Mouse (Mus musculus): ENCODE results near the gene Pld6.

Pld6 gene

DNA sequence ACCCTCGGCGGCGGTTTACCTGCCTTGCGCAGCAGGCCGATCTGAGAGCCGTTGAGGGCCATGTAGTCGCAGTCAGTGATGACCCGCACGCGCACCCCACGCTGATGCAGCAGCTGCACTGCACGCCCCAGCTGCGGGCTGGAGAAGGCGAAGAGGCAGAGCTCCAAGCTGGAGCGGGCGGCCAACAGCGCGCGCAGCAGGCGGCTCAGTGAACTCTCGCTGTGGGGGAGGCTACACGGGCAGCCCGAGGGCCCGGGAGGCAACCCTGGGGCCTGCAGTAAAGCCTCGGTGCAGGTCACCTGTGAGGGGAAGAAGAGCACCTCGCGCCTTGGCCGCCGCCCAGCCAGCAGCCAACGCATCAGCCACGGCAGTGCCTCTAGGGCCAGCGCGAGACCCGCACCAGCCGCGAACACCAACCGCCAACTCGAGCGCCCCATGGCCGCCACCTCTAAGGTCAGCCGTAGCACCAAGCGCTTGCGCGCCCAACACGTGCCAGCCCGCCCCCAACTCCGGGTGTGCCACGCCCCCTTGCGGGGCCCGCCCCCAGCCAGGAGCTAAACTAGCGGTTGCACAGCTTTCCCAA, at the start of gene Pld6:
Pld6 (minus strand) TSS at position 447 of the 583 bp plus-strand sequence.
- no peak for DNase-seq (ENCODE audit: low read depth, low spot score)

DNA sequence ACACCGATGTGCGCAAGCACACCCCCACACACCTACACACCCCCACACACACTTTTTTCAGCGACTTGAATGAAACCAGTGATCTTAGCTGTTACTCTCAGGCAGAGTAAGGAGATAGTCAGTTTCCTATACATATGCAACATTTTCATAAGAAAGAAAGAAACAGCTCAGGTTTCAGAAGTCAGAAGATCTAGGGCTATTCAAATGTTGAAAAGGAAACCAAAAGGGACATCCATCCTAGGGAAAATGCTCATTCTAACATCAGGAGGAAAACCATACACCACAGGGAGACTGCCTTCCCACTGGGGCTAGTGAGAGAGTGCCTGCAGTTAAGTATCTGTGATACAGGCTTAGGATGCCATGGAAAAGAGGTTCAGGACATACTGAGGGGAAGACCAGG, 34.2 kb upstream of the Pld6 start:
- DNase-seq (ENCODE audit: low read depth, low spot score) = no peak

DNA sequence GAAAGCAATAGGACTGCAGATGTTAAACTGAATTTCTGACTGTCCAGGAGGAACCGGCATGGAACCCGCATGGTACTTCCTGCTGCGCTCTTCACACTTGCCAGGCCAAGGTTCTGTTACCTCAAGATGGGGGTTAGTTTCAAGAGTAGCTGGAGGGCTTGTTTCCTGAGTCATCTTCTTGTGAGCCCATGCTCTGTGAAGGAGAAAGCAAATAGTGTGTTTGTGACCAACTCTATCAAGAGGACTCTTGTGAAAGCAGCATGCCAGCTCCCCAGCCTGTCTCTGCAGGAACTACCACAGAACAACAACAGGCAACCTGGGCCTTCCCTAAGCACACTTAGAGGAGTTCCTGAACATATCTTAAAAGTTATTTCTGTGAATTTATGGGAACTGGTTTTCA, 30.5 kb upstream of the Pld6 start:
- no peak for DNase-seq (ENCODE audit: low read depth, low spot score)

DNA sequence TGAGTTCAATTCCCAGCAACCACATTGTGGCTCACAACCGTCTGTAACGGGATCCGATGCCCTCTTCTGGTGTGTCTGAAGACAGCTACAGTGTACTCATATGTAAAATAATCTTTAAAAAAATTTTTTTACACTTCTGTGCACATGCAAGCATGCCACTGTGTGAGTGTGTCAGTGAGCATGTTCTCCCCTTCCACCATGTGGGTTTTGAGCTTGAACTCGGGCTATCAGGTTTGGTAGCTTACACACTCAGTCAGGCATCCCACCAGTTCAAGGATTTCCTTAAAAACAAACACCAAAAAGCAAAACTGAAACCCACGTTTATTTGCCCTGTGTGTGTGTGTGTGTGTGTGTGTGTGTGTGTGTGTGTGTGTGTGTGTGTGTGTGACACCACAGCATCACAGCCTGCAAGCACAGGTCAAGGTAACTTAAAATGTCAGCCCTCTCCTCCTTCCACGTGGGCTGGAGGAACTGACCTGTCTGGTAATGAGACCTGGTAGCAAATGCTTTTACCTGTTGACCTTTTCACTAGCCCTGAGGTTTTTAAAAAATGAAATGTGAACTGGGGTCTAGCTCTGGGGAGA, 28.1 kb upstream of the Pld6 start:
- no peak for DNase-seq (ENCODE audit: low read depth, low spot score)

DNA sequence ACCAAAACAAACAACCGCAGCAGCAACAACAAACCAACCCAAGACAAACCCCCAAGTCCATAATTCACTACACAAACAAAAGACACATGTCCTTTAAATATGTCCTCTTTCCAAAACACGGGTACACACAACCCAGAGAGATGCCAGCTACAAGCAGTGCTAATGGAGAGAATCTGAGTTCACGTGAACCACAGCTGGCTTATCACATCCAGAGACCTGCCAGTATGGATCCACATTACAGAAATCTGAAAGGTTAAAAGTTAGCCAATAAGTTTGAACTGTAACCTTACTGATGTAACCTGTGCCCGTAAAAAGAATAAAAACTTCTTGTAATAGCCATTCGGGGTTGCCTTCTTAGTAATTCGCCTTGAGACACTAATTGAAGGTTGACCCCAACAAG, 27.5 kb upstream of the Pld6 start:
- no peak for DNase-seq (ENCODE audit: low read depth, low spot score)

DNA sequence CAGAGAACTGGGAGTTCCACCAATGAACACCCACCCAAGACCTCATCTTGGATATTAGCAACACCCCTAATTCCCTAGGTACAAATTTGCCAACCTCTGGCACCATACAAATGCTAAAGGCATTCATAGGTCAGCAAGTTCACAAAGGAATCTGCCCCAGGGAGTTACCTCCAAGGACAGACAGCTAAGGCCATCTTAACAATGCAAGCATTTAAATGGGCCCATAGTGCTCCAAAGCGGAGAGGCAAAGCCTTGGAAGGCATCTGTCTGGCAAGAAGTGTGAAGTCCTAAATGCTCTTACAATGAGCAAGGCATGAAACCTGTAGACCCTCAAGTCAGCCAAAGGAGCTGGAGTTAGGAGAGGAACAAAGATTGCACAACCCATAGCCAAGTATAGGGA, 26.9 kb upstream of the Pld6 start:
- no peak for DNase-seq (ENCODE audit: low read depth, low spot score)

DNA sequence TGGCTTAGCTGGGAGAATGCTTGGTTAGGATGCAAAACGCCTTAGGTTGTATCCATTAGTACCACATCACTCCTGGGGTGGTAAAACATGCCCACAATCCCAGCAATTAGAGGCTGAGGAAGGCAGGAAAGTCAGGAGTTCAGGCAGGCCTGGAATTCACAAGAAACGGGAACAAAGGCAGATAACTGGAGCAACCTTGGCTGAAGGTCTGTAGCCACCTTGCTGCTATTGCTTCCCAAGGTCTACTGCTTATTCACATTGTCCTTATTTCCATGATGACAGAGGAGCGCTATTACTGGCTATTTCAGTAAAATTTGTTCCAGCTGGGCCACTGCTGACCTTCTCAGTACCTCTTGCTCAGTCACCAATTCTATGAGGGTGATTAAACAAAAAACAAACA, 25.8 kb upstream of the Pld6 start:
- no peak for DNase-seq (ENCODE audit: low read depth, low spot score)

DNA sequence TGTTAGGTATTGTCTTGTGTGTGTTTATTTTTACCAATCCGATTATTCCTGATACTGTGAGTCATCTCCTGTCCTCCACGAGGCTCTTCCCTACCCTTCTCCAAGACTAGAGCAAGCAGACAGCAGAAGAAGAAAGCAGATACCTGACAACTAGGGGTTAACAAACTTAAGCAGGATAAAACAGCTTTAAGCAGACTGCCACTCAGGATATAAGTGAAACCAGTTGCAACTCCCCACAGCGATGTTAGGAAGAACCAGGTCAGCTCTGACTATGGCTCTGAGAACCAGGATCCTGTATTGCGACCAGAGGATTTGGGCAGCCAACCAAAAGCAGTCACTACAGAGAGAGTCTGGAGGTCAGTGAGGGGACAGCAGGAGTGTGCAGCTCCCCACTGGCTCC, 23.8 kb upstream of the Pld6 start:
- no peak for DNase-seq (ENCODE audit: low read depth, low spot score)

DNA sequence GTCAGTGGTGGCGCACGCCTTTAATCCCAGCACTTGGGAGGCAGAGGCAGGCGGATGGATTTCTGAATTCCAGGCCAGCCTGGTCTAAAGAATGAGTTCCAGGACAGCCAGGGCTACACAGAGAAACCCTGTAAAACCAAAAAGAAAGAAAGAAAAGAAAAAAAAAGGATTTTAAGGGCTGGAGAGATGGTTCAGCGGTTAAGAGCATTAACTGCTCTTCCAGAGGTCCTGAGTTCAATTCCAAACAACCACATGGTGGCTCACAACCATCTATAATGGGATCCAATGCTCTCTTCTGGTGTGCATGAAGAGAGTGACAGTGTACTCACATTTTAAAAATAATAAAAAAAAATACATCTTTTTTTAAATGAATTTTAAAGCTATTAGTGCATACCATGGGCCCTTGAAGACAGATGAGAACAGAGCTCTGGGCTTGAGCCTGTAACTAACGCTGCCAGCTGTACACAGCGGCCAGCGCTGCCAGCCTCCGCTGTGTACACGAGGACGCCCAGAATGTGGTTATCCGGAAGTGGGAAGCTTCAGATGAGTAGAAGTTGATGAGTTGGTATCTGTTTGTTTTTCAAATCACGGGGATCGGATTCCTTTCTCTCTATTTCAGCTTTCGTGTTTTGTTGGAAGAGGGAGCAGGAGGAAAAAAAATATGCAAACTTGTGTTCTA, 23.2 kb upstream of the Pld6 start:
- DNase-seq (ENCODE audit: low read depth, low spot score) = no peak

DNA sequence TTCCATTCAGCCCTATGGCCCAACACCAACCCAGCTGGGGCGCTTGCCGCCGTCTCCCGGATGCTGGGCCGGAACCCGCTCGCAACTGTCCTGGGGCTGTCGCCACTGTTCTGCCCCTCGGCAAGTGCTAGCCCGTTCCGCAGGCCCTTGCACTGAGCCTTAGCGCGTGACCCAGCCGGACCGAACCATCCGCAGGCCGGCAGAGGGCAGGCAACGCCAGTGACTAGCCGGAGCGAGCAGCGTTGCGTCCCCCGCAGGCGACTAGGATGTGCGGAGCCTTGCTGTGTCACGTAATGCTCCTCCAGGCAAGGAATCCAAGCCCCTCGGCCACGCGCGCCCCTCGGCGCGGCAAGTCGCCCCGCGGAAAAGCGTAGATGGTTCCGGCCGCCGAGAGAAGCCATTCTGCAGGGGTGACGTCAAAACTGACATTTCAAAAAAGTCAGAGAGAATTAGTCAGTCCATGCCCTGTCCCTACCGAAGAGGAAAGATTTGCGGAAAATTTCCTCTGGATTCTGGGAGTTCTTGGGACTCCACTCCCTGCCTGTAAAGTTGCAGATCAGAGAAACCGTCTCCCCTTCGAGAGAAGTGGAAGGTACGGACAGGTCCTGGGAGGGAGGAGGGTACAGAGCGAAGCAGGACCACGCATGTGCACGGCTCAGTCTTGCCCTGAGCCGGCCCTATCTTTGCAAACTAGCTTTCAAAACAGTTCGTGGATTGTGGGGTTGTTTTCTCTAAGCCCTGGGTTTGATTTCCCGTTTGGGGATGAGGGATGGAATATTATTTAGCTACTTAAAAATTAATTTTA, 22.4 kb upstream of the Pld6 start, which contains the start of gene Flcn:
Flcn (minus strand) TSS at position 347 of the 805 bp plus-strand sequence.
- DNase-seq (ENCODE audit: low read depth, low spot score) = peak; percentile 93

DNA sequence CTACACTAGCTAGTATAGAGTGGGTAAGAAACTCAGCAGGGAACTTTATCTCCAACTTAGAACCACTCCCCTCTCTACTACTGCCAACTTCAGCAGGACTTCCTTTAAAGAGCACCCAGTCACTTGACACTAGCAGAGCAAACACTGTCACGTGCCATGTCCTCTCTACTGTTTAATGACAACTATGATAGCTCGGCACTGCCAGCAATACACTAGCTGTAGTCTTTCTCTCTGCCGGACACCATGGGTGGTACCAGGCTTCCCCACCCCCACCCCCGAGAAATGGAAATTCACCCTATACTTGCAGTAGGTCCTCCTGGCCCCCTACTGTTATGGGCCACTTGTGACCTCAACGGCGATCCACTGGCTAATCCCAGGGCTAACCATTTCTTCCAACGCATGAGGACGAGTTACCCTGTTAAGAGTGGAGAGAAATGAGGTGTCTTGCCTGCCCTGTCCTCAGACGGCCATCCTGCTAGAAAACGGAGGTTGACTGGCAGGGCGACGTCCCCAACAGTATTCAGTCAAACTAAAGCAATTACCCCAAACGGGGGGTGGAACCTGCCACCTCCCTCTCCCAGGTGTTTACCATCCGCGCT, 21.7 kb upstream of the Pld6 start:
- no peak for DNase-seq (ENCODE audit: low read depth, low spot score)

DNA sequence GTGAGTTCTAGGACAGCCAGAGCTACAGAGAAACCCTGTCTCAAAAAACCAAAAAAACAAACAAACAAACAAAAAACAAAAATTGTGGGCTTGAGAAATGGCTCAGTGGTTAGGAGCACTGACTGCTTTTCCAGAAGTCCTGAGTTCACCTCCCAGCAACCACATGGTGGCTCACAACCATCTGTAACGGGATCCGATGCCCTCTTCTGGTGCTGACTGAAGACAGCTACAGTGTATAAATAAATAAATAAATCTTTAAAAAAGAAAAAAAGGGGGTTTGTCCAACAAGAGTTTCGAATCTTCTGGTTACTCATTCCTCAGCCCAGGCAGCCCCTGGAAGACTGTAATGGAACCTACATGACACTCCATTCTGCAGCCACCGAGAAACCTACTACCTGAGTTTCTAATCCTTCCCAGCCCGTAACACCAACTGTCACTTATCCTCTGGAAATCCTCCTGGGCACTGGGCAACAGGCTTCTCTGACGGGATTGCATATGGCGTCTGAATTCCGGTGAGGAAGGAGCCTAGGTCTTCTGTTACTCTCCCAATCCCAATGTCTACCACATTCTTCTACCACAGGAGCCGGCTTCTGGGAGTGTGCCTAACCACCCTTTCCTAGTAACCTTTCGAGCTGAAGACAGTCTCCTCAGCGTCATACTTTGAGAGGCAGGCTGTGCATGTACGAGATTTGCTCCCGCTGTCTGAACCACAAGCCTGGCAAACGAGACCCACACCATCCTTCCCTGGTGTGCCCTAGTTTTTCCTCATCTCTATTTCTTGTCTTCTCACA, 20.9 kb upstream of the Pld6 start:
- no peak for DNase-seq (ENCODE audit: low read depth, low spot score)

DNA sequence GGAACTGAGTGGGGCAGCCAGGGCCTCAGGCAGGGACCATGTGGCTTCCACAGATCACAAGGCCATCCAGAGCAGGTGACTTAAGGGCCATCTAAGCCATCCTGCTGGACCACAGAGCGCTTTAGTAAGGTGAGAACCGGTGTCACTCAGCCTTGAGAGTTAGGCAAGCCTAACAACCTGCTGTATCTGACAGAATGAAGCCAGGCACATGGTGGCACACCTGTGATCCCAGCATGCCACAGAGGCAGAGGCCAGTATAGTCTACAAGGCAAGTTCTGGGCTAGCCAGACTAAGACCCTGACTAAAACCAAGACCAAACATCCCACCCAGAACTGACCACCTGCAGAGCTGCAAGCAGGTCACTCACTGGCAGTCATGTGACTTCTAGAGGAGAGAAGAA, 18.2 kb upstream of the Pld6 start:
- no peak for DNase-seq (ENCODE audit: low read depth, low spot score)

DNA sequence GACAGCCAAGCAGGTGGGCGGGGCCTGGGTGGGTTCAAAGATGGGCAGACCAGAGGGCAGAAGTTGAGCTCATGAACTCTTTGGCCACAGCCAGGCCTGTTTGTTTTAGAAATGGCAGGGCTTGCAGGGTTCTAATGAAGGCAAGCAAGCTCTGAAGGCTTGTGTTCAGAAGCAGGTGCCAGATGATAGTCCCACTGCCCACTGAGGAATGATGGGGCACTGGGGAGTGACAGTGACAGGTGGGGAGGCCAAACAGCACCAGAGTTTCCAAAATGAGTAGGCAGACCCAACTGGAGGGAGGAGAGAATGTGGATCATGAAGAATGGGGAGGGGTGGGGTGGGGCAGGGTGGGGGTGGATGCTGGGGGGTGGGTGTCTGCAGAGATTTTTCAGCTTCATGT, 17.8 kb upstream of the Pld6 start:
- no peak for DNase-seq (ENCODE audit: low read depth, low spot score)

DNA sequence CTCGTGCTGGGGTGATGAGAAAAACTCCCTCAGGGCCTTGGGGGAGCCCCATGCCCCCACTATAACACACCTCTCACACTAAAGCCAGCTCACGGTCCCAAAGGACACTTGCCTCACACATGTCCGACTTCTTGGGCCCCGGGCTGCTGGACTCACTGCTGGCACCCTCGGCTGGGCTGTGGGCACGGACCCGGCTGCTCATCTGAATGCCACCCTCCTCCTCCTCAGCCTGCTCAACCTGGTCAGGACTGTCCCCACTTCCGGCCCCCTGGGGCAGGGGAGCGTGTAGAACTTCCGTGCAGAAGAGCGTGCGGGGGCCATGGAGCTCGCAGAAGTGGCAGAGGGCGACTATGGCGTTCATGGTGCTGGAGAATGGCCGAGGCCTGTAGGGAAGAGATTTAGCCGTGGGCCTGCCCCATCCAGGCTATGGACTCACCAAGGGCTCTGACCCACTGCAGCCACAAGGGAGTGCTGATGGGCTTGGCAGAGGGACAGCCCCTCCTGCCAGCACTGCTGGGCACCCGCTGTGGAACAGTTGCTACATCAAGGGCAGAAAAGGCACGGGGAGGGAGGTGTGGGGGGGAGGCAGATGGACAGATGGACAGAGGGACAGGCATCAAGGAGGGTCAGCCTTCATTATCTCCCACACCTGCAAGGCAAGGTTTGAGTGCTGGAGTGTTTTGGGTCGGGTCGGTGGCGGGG, 17.1 kb upstream of the Pld6 start:
- DNase-seq (ENCODE audit: low read depth, low spot score) = no peak

DNA sequence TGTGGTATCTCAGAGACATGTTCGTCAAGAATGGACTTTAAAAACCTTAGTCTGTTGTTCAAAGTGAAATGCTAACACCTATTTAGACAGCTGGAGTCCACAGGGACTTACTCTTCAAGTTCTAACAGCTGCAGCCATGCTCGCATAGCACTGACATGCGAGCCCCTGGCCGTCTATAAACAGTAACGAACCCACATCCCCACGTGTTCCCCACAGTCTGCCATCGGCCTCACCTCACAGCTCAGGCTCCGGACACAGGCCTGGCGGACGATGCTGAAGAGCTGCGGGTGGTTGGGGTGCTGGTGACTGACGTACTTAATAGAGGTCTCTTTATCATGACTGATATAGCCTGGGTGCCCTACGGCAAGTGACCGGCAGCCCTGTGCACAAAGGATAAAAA, 16.1 kb upstream of the Pld6 start:
- DNase-seq (ENCODE audit: low read depth, low spot score) = no peak

DNA sequence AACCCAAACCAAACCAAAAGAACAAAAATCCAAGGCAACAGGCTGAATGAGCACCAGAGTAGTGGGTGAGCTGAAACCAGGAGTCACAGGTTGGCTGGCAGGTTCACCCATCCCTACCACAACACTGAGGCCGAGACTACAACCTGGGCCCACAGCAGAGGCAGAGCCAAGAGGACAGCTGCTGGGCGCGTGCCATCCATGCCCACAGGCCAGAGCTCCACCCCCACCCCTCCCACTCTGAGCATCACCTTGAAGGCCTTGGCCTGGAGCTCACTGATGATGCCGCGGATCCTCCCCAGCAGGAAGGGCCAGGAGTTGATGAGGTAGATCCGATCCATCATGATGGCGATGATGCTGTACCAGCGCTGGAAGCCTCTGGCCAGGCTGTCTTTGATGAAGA, 14.4 kb upstream of the Pld6 start:
- no peak for DNase-seq (ENCODE audit: low read depth, low spot score)

DNA sequence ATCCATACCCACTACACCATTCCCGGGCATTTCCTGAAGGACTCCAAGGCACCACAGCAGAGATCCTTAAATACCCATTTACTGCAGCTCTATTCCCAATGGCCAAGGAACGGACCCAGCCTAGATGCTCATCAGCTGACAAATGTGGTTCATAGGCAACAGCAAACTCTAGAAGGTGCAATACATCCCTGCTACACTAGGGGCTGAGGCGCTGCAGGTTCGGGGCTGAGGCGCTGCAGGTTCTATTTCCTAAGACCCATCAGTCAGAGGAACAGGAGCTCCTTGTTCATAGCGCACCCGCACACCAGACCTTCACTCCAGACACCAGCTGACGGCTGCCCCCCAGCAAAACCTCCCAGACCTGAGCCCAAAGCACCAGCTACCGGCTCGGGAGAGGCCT, 13.0 kb upstream of the Pld6 start:
- no peak for DNase-seq (ENCODE audit: low read depth, low spot score)

DNA sequence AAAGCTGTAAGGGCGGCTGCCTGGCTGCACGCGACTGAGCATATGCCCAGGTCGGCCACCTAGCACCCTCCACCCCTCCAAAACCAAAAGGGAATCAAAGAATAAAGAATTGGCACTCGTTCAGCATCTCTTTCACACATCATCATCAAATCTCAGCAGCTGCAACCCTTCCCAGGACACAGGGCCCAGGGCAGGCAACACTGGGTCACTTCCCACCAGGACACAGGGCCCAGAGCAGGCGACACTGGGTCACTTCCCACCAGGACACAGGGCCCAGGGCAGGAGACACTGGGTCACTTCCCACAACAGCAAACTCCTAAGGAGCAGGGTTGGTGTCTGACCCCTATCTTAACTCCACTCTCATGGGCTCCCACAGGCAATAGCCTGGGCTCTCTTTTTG, 5.9 kb upstream of the Pld6 start:
- DNase-seq (ENCODE audit: low read depth, low spot score) = no peak

DNA sequence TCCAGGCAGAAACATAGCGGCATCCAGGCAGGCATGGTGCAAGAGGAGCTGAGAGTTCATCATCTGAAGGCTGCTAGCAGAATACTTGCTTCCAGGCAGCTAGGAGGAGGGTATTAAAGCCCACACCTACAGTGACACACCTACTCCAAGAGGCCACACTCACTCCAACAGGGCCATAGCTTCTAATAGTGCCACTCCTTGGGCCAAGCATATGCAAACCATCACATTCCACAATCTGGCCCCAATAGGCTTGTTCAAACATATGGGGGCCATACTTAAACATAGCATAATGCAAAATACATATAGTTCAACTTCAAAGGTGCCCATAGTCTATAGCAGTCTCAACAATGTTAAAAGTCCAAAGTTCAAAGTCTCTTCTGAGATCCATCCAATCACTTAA, 1.9 kb upstream of the Pld6 start:
- no peak for DNase-seq (ENCODE audit: low read depth, low spot score)

Data from telencephalon, adult 2 months (tissue).